Mouse (Mus musculus) E14TG2a.4 (cell line): ENCODE measurements around the gene Rhob.
"Not testable (repeated sequence)": the region's sequence is repeated elsewhere in the genome, so short reads cannot be mapped to it uniquely, and the experiment has no call there.

Experiments used
- H3K27me3 ChIP-seq: 2 replicates; pipeline ENCODE4 v1.6.1; 2014; ENCODE audit warnings: low read length, control low read depth; ENCODE audit not compliant: insufficient read depth
- H3K36me3 ChIP-seq: 2 replicates; pipeline ENCODE4 v1.6.1; 2014; ENCODE audit warnings: low read length, control low read depth; ENCODE audit not compliant: insufficient read depth
- H3K4me1 ChIP-seq: replicated peaks from 2 replicates; pipeline ENCODE4 v1.6.1; 2014; ENCODE audit warnings: low read depth, low read length, control low read depth
- H3K4me3 ChIP-seq: replicated peaks from 2 replicates; pipeline ENCODE4 v1.5.1; 2014; ENCODE audit warnings: mild to moderate bottlenecking, low read length
- H3K9me3 ChIP-seq: 2 replicates; pipeline ENCODE4 v1.6.1; 2014; ENCODE audit warnings: low read length, control low read depth
- CTCF ChIP-seq: conservative IDR thresholded peaks from 2 replicates; pipeline ENCODE4 v1.5.1; 2014; ENCODE audit warnings: low read length
- NANOG ChIP-seq: IDR thresholded peaks from 2 replicates; pipeline ENCODE4 v1.6.1; 2014; ENCODE audit warnings: borderline replicate concordance, low read length, mixed read lengths
- POU5F1 ChIP-seq: IDR thresholded peaks from 2 replicates; pipeline ENCODE4 v1.6.1; 2014; ENCODE audit warnings: low read length, borderline replicate concordance

Gene Rhob

GRCm38 (mm10) chr12:8464961-8465360, 34.8 kb downstream of the Rhob start:
- H3K27me3 ChIP-seq = no peaks in the 10 kb centered on the region; the same call in 1 of the 2 replicates
- no peak overlapping the region for H3K4me3 ChIP-seq
- no peaks in the 10 kb centered on the region for H3K36me3 ChIP-seq
- no peaks in the 10 kb centered on the region for H3K9me3 ChIP-seq
- H3K4me1 ChIP-seq = no peaks in the 10 kb centered on the region
- TF ChIP-seq CTCF = no peak
- no peak for TF ChIP-seq NANOG
- TF ChIP-seq POU5F1 = no peak

- TF ChIP-seq NANOG (no peak), CTCF (no peak), POU5F1 (no peak)
- Histone ChIP-seq H3K4me1 (no peaks in the 10 kb centered on the region), H3K9me3 (no peaks in the 10 kb centered on the region), H3K4me3 (no peak overlapping the region), H3K27me3 (no peaks in the 10 kb centered on the region; the same call in 1 of the 2 replicates), H3K36me3 (no peaks in the 10 kb centered on the region)
Measured at GRCm38 (mm10) chr12:8463599-8464160, 36.1 kb downstream of the Rhob start.

GRCm38 (mm10) chr12:8462533-8462932, 37.3 kb downstream of the Rhob start:
- Histone ChIP-seq H3K4me1 (no peaks in the 10 kb centered on the region), H3K36me3 (no peaks in the 10 kb centered on the region), H3K4me3 (no peak overlapping the region), H3K27me3 (no peaks in the 10 kb centered on the region; the same call in 1 of the 2 replicates), H3K9me3 (no peaks in the 10 kb centered on the region)
- TF ChIP-seq NANOG = no peak
- TF ChIP-seq POU5F1 = no peak
- no peak for TF ChIP-seq CTCF

- not testable (repeated sequence) for H3K27me3 ChIP-seq, H3K4me3 ChIP-seq, H3K9me3 ChIP-seq, H3K4me1 ChIP-seq, H3K36me3 ChIP-seq
Measured at GRCm38 (mm10) chr12:8461575-8461974, 38.2 kb downstream of the Rhob start.

GRCm38 (mm10) chr12:8458400-8458799, 41.4 kb downstream of the Rhob start:
- H3K27me3 ChIP-seq = no peaks in the 10 kb centered on the region
- no peaks in the 10 kb centered on the region for H3K9me3 ChIP-seq
- no peaks in the 10 kb centered on the region for H3K36me3 ChIP-seq
- H3K4me1 ChIP-seq = 0 out of 2 replicates have a peak, but pooled peaks cover 4% of the 10 kb centered on the region
- no peak overlapping the region for H3K4me3 ChIP-seq
- no peak for TF ChIP-seq CTCF
- TF ChIP-seq POU5F1 = no peak
- TF ChIP-seq NANOG = no peak

- Histone ChIP-seq H3K27me3 (no peaks in the 10 kb centered on the region), H3K36me3 (no peaks in the 10 kb centered on the region), H3K4me3 (no peak overlapping the region), H3K9me3 (no peaks in the 10 kb centered on the region), H3K4me1 (0 out of 2 replicates have a peak, but pooled peaks cover 4% of the 10 kb centered on the region)
- TF ChIP-seq NANOG = no peak
- no peak for TF ChIP-seq POU5F1
- TF ChIP-seq CTCF = no peak
Measured at GRCm38 (mm10) chr12:8457052-8457451, 42.8 kb downstream of the Rhob start.

- TF ChIP-seq CTCF (no peak), POU5F1 (no peak), NANOG (no peak)
- Histone ChIP-seq H3K27me3 (0 out of 2 replicates have a peak, but pooled peaks cover under 1% of the 10 kb centered on the region), H3K9me3 (no peaks in the 10 kb centered on the region), H3K36me3 (no peaks in the 10 kb centered on the region), H3K4me1 (0 out of 2 replicates have a peak, but pooled peaks cover 4% of the 10 kb centered on the region), H3K4me3 (no peak overlapping the region)
Measured at GRCm38 (mm10) chr12:8455046-8455445, 44.8 kb downstream of the Rhob start.

- no peaks in the 10 kb centered on the region for H3K9me3 ChIP-seq
- no peak overlapping the region for H3K4me3 ChIP-seq
- TF ChIP-seq NANOG = no peak
- H3K36me3 ChIP-seq = no peaks in the 10 kb centered on the region
- H3K4me1 ChIP-seq = 0 out of 2 replicates have a peak, but pooled peaks cover 4% of the 10 kb centered on the region
- 0 out of 2 replicates have a peak, but pooled peaks cover 3% of the 10 kb centered on the region for H3K27me3 ChIP-seq
Measured at GRCm38 (mm10) chr12:8454487-8454886, 45.3 kb downstream of the Rhob start.
